Mouse (Mus musculus) ovary, postnatal 14 days (tissue): ENCODE results near the gene Eea1.
"Not testable (repeated sequence)": the region's sequence is repeated elsewhere in the genome, so short reads cannot be mapped to it uniquely, and the experiment has no call there.

ENCODE experiments used
- DNase-seq: peaks from one replicate; pipeline ENCODE4 v3.0.0; 2022; ENCODE audit warnings: low spot score

The Eea1 gene

DNA sequence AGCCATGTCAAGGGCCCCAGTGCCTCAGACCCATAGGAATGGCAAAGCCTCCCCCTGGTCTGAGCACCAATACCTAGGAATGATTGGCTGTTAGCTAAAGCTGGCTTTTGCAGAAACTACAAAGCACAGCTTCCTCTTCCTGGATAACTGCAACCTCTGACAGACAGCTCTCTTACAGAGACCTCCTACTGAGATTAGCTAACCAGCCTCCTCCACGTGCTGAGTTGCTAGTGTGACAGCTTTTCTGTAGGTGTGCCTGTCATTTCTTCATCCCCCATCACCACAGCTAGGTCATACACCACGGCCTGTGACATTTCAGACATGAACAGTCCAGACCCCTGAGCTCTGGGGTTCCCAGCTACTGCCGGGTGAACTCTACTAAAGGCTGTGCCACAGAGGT lies 126.9 kb downstream of the Eea1 start:
- no peak for DNase-seq

DNA sequence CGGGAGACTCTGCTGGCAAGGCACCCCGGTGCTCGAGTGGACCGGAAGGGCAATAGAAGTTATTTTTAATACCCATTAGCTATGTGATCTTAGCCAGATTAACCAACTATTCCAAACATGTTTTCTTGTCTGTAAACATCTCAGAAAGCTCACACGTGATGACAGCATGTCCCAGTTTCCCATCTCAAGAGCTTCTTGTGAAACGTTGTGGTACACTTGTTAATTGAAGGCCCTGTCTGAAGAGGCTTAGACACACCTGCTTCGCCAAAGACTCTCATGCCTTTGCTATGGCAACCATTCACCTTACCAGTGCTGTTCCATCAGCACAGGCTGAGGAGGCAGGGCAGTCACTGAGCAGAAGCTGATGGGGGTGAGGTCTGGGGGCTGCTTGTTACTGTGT lies 133.9 kb downstream of the Eea1 start:
- no peak for DNase-seq

DNA sequence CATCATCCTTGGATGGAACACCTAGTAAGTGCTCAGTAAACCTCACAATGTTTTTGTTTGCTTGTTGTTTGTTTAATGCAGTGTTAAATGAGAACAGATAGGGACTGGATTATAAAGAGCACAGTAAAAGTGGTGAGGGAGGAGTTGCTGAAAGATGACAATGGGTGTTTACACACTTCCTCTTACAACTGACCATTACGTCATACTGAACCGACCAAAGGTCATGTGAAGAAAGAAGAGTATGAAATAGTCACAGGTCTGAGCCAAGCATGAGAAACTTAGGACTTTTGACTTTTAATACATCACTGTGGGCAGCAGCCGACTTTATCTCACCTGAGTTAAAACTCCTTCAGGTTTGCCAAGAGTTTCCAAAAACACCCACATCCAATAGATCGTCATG lies 135.0 kb downstream of the Eea1 start:
- DNase-seq = no peak

DNA sequence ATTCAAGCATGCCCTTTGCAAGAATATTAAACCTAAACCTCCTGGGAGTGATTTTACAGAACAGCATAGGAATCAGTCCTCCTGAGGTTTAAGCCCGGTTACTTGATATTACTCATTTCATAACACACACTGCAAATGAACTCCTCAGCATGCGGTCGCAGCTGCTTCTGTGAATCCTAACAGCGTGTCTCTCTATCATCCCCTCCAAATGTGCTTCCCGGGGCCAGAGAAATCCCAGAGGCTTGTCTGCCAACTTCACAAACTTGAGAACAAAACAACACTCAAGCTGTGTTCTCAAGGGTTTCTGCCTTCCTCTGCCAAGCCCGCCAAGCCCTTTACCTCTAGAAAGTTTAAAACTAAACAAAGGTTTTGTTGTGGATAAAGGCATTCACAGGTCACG lies 135.4 kb downstream of the Eea1 start:
- no peak for DNase-seq

DNA sequence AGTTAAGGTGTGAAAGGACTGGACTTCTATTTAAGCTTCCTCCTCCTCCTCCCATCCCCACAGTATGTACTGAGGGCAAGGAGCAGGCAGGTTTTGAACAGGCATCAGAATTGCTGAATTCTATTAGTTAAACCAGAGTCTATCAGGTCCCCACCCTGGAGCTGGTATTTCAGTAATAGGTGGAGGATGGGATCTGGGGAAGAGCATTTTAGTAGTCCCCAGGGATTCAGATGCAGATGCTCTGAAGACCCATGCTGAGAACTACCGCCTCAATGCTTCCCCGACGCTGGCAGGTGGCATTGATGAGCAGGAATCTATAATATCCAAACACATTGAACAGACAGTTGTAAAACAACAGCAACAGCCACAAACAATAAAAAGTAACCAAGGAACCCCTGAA lies 136.0 kb downstream of the Eea1 start:
- DNase-seq = no peak

DNA sequence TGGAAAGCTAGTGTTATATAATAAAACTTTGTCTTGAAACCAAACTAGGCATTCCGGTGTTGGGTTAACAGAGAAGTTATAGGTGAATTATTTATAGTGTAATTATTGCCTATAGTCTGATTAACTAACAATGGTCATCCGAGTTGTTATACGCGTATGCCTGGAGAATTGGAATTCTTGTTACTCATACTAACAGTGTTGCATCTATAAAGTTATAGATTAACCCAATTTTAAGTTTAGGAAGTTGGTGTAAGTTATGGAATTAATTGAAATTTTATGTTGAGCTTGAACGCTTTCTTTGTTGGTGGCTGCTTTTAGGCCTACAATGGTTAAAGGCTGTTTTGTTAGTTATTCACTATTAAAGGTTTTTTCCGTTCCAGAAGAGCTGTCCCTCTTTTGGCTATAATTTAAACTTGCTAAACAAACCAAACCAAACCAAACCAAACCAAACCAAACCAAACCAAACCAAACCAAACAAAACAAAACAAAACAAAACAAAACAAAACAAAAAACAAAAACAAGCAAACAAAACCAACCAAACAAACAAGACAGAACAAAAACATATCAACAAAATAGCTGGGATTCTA lies 137.1 kb downstream of the Eea1 start:
- not testable (repeated sequence) for DNase-seq

DNA sequence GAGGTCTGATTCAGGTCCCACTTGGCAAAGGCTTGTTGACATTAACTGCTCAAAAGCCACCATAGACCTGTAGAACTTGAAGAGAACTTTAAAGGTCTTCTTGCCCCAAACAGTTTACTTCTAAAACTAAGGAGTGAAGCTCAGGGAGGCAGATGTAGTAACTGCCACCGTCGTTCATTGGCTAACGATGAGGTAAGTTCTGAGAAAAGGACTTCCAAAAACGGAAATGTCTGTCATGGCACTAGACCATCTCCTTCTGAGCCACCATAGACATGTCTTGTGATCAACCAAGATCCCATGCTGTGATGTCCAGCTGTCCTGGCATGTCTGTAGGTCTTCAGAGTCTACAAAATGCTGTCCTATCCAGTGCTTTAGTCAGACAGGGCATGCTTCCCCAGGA lies 139.4 kb downstream of the Eea1 start:
- no peak for DNase-seq

DNA sequence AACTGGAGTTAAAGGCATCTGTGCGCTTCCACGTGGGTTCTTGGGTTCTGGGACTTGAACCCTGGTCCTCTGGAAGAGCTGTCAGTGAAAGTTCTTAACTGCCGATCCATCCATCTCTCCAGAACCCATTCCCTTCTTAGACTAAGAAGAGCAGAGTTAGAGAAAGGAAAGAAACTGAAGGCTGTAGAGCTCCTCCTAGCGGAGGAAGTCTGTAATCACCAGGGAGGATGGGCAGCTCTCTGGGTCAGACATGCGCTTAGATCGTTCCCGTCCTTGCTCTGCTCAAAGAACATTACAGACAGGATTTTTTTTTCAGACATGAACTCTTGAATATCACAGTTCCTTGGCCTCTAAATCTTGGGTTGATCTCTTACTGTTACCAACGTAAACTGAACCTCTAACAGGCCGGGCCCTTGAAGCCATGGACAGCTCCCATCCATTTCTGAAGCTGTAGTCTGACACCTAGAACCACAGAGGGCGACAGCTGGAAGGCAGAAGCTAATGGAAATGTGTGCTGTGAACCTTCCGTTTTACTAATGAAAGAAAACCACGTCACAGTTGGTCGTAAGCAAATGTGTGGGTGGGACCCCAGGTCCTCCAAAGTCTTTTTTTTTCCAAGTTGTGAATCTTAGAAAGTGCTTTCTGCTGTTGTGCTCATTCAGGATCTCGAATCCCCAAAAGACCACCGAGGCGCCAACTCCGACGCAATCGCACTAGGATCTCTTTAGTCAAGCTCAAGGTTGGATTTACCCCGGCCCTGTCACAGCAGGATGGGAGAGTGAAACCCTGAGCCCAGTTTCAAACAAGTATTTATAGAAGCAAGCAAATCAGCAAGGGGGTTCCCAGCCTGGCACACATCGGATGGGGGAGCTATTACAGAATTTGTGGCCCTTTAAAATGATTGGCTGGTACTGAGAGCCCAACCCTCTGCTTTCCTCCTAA lies 140.3 kb downstream of the Eea1 start:
- no peak for DNase-seq

DNA sequence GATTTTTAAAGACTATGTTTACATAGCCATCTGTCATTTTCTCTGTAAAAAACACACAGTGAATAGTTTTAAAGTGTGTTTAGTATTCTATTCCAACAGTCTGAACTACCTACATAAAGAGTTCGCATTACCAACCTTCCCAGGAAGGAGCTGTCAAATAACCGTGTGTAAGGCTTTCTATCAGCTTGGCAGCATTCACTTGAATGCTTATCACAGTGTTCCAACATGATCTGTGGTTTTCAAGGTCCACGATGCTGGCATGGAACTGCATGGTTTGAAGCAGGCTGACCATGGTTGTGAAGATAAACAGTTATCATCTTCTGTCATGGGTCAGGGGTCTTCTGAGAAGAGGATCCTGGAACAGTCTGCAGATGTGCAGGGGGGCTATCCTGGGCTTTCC lies 141.8 kb downstream of the Eea1 start:
- no peak for DNase-seq

DNA sequence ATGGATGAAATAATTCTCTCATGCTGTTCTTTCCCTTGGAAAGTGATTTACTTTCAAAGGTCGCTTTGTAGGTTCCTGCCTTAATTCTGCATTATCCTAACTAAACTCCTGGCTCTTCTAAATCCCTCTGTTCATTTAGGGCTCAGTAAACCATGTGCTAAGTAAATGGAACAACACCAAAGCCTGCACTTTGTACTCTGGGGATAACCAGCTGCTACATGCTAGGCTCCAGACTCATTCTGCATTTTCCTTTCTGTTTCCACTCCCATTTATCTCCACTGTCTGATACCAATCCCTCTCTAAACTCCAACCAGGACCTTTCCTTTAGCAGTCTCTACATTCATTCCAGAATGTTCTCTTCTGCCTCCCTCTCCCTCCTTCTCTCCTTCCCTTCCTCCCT lies 149.3 kb downstream of the Eea1 start:
- no peak for DNase-seq

DNA sequence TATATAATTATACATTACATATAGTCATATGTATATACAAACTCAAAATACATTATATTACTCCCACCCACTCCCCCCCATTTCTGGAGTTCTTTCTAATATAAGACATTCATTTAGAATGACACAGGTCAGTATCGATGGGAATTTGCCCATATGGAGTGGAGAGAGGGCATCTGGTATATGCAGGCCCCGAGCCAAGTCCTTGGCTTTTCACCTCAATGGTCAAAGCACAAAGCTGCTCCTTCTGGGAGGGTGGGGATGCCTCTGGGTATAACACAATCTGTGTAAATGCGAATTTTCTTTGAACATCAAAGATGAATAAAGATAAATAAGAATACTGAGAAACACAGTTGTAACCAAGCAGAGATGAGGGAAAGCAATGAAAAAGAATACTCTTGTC lies 149.9 kb downstream of the Eea1 start:
- DNase-seq = no peak

DNA sequence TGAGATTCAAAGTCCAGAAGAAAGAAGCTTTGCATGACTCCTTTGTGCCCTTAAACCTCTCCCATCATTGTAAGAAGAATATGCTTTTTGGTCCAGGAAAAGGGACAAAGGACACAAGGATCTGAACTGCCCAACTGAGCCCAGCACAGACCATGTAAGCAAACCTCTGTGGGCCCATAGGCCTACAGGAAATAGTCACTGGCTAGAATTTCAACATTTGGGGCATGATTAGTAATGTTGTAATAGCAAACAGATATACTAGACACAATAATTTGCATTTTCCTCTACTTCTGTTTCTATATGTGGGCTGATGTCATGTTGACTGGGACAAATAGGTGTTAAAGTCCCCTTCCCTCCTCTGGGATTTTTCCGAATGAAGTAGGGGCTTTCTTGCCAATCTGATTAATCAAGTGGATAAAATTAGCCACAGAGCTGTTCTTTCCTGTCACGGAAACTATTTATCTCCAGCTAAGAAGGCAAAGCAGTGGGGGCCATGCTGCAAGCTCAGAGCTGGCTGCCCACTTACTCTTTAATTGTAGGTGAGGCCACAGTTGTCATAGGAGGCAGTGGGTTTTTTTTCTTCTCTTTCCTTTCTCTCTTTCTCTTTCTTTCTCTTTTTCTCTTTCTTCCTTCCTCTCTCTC lies 153.6 kb downstream of the Eea1 start:
- no peak for DNase-seq

DNA sequence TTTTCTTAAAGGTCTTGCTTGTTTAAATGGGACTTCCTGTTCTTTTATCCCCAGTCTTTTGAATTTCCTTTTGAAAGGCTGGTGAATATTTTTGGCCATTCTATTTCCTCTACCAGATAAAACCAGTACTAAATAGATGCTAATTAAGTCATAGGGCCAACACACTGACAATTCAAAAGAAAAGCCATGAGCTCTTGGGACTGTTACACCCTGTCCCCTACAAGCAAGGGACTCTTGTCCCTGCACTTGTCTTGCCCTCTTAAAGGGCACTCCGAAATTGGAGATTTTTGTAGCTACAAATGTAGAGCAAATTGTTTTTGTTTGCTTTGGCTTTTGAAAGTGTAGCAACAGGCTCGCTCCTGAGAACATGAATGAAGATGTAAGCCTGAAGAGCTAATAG lies 154.1 kb downstream of the Eea1 start:
- no peak for DNase-seq
